Mouse (Mus musculus): Measurements from ENCODE around the gene Sesn1. TPM values are rescaled to one million over a fixed set of nuclear protein-coding genes. Genes with fewer than 3 reads are reported as not detected.

Gene Sesn1
- total RNA-seq, 2 experiments from 2014 or later: 47.1 to 51.7 TPM

GRCm38 (mm10) chr10:41875624-41876023 is 65.9 kb downstream of the Sesn1 start:
- DNase-seq: no peak

DNA sequence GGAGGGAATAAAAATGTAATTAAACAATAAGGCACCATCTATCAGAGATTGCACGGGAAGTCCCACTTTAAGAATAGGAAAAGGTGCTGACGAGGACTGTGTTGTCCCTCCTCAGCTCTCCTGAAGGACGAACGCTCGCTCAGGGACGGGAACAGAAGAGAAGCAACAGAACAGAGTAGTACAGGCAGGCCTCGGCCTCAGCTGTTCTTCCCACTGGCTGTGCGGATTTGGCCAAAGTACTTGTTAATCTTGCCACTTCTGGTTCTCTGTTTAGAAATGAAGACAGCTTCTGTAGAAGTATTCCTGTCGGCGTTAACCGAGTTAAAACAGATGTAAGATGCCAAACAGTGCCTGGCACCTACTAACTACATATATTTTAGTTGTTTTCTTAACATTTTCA is 68.6 kb downstream of the Sesn1 start:
- no peak for DNase-seq

GRCm38 (mm10) chr10:41879675-41880074 is 69.9 kb downstream of the Sesn1 start:
- DNase-seq: no peak

GRCm38 (mm10) chr10:41880206-41880605 is 70.5 kb downstream of the Sesn1 start:
- DNase-seq: no peak

DNA sequence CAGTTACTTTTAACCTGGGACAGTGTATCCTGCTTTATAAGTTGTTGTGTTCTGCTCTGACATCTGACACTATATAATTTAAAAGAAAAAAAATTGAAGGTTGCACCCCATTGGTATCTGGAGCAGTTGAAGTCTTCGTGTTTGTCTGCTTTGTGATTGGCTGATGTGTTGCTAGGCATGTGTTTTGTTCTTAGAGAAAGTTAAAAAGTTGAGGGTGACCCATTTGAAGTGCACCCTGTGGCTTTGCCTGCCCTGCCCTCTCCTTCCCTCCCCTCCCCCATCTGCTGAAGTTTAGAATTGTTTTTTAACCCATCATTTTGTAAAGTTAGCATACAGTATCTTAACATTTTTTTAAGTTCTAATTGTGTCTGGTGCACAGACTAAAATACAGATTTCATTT is 71.0 kb downstream of the Sesn1 start:
- DNase-seq: no peak

GRCm38 (mm10) chr10:41881438-41881837 is 71.7 kb downstream of the Sesn1 start:
- no peak for DNase-seq

GRCm38 (mm10) chr10:41883741-41884575 is 74.2 kb downstream of the Sesn1 start:
- DNase-seq: no peak

- peak; percentile 89 to 90 for DNase-seq
Observed at GRCm38 (mm10) chr10:41887080-41887821, 77.5 kb downstream of the Sesn1 start.

DNA sequence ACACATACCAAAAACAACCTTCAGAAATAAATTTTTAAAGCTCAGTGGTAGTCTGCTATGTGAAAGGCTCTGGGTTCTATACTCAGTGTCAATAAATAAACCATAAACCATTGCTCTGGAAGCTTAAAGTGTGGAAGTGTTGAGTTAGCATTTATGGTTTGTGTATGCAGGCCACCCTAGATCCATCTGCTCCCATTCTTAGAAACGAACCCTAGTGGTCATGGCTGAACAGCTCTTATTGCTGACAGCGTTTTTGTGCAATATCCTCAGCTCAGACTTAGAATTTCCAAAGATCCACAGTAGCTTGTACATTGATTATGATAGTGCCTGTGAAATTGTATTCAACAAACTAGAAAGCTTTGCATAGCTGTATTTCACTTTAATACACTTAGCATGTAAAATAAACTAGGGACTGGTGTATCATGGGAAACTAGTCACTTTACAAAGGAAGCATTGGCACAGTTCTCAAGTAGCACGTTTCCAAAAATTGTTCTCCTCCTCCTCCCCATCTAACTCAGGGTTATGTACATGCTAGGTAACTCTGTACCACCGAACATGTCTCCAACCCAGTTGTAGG is 78.7 kb downstream of the Sesn1 start:
- no peak for DNase-seq

- no peak for DNase-seq
Observed at GRCm38 (mm10) chr10:41889566-41889965, 79.8 kb downstream of the Sesn1 start.

GRCm38 (mm10) chr10:41890537-41890936 is 80.8 kb downstream of the Sesn1 start:
- no peak for DNase-seq

- DNase-seq: no peak
Observed at GRCm38 (mm10) chr10:41891312-41891711, 81.6 kb downstream of the Sesn1 start.

GRCm38 (mm10) chr10:41893433-41894411 is 84.0 kb downstream of the Sesn1 start:
- no peak for DNase-seq

GRCm38 (mm10) chr10:41896425-41896824 is 86.7 kb downstream of the Sesn1 start:
- no peak for DNase-seq

DNA sequence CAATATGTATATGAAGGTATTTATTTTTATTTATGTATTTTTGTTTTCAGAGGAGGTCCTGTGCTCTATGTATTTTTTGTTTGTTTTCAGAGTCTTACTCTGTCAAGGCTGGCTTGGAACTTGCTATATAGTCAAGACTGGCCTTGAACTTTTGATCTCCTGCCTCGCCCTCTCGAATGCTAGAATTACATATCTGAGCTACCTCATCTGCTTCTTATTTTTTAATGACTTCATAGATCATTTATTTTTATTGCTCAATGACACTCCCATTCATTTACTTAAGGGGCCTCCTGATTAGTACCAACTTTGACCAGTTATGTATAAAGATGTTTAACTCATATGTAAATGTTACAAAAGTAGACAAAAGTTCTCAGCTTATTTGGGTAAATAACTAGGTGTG is 87.1 kb downstream of the Sesn1 start:
- no peak for DNase-seq

GRCm38 (mm10) chr10:41901456-41901855 is 91.7 kb downstream of the Sesn1 start:
- DNase-seq: no peak

- no peak for DNase-seq
Observed at GRCm38 (mm10) chr10:41901864-41902263, 92.1 kb downstream of the Sesn1 start.

DNA sequence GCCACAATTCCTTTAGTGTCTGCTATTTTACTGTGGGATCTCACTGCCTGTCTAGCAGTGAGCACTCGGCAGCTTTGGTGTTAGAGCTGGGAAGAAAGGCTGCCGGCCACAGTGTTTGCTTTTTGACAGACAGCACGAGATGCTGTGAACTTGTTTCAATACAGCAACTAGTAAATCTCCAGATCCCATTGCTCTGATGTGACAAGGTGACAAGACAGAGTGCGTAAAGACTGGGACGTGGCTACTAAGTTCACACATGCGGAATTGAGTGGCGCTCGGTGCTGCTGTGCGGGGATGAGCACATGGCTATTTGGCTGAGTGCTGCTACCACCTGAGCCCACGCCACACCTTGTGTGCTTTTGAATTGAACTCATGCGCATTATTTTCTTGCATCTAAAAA is 97.7 kb downstream of the Sesn1 start:
- DNase-seq: no peak

DNA sequence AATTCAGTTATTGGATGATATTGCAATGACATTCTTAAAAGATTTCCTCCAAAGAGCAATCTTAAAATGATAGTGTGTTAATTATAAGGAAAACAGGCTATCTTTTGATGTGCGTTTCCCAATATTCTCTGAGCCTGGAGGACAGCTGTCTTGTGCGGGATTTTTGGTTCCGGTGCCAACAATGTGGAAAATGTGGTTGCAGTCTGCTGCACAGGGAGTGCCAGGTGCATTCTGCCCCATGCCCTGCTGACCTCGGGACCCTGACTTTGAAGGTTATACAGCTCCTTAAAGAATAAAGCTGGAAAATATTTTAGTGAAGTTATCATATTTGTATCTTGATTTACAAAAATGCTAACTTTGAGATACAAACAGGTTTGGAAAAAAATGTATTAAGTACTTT is 98.2 kb downstream of the Sesn1 start:
- DNase-seq: no peak

GRCm38 (mm10) chr10:41908899-41909298 is 99.2 kb downstream of the Sesn1 start:
- DNase-seq: no peak

DNA sequence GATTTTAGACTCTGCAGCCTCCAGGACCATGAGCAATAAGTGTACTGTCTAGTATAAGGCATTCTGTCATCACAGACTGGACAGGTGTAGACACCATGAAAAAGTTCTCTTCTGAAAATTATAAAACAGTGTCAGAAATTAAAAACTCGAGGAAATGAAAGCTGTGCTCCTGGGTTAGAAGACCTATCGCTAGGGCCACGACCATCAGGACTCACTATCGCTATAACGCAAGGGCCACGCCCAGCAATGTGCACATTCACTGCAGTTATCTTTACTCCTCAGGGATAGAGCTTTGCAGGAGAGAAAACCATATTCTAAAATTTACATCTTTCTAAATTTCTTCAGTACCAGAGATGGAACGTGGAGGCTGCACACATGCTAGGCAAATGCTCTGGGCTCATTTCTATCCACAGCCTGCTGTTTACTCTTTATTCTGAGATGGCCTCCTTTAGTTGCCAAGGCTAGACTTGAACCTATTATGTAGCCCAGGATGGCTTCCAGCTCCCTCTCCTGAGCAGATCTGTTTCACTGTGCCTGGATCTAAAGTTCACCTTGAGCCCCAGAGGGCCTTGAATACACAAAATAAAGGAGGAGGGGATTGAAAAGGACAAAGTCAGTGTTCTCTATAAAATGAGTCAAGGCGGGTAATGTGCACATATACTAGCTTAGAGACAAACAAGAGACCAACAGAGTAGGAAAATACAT is 102.7 kb downstream of the Sesn1 start:
- DNase-seq: no peak

- peak in 1 of 2 experiments; percentile 35 for DNase-seq
Observed at GRCm38 (mm10) chr10:41926726-41927125, 117.0 kb downstream of the Sesn1 start.
